Mouse (Mus musculus) gastrocnemius, adult 18-20 months (tissue): ENCODE data around the gene Mob3a. TPM values are rescaled to one million over a fixed set of nuclear protein-coding genes. Genes with fewer than 3 reads are reported as not detected.

Experiments used
- DNase-seq: peaks from one replicate; pipeline ENCODE4 v3.0.0; 2021; ENCODE audit warnings: low spot score
- total RNA-seq, 2 experiments: library from RNA; stranded (reverse); gene quantifications; 2 replicates each; pipeline ENCODE4 v1.2.3; 2021

Mob3a gene
- total RNA-seq, 2 experiments from 2014 or later = 2.3 to 4.1 TPM

- no peak for DNase-seq
Measured at GRCm38 (mm10) chr10:80700732-80701131, 1.0 kb downstream of the Mob3a start.

- no peak for DNase-seq
Measured at GRCm38 (mm10) chr10:80700038-80700504, 1.7 kb downstream of the Mob3a start.

- DNase-seq = no peak
Measured at GRCm38 (mm10) chr10:80698605-80699004, 3.2 kb downstream of the Mob3a start.

- no peak for DNase-seq
Measured at GRCm38 (mm10) chr10:80697812-80698211, 4.0 kb downstream of the Mob3a start.

- no peak for DNase-seq
Measured at GRCm38 (mm10) chr10:80697393-80697787, 4.4 kb downstream of the Mob3a start.

GRCm38 (mm10) chr10:80696502-80697392 lies 5.0 kb downstream of the Mob3a start:
- no peak for DNase-seq

GRCm38 (mm10) chr10:80695801-80696501 lies 5.8 kb downstream of the Mob3a start:
- DNase-seq = no peak

- peak; percentile 24 for DNase-seq
Measured at GRCm38 (mm10) chr10:80695186-80695585, 6.6 kb downstream of the Mob3a start.

GRCm38 (mm10) chr10:80694159-80694938 lies 7.4 kb downstream of the Mob3a start:
- no peak for DNase-seq

- DNase-seq = no peak
Measured at GRCm38 (mm10) chr10:80693401-80694045, 8.3 kb downstream of the Mob3a start.

- no peak for DNase-seq
Measured at GRCm38 (mm10) chr10:80692249-80693165, 9.3 kb downstream of the Mob3a start.

- DNase-seq = peak; percentile 88
Measured at GRCm38 (mm10) chr10:80687850-80688249, 13.9 kb downstream of the Mob3a start.

- DNase-seq = no peak
Measured at GRCm38 (mm10) chr10:80686617-80687016, 15.2 kb downstream of the Mob3a start.

- DNase-seq = no peak
Measured at GRCm38 (mm10) chr10:80684984-80685383, 16.8 kb downstream of the Mob3a start.

- DNase-seq = peak; percentile 72
Measured at GRCm38 (mm10) chr10:80684214-80684613, 17.6 kb downstream of the Mob3a start.

GRCm38 (mm10) chr10:80683647-80684046 lies 18.1 kb downstream of the Mob3a start:
- no peak for DNase-seq

- DNase-seq = no peak
Measured at GRCm38 (mm10) chr10:80682003-80682402, 19.8 kb downstream of the Mob3a start.

GRCm38 (mm10) chr10:80680260-80680696 lies 21.5 kb downstream of the Mob3a start:
- no peak for DNase-seq

GRCm38 (mm10) chr10:80679556-80680259 lies 22.1 kb downstream of the Mob3a start:
- DNase-seq = no peak
